In the genomic region with DNA sequence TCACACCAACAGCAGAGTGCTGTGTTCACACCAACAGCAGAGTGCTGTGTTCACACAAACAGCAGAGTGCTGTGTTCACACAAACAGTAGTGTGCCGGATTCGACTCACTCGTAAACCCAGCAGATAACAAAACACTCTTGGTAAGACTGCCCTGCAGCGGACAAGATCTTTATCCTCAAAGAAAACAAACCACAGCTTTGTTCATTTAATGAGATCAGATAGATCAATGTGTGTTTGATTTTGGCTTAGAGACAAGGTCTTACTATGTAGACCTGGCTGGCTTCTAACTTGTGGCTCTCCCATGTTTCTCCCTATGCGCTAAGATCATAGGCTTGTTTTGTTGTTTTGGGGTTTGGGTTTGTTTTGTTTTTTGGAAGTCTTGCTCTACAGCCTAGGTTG, we compare ENCODE assay signal across 23 mouse cellular contexts. TPM values are rescaled to one million over a fixed set of nuclear protein-coding genes. Genes with fewer than 3 reads are reported as not detected.
DNase-seq lines count a peak whose midpoint lies in the region; ATAC-seq and TF ChIP-seq lines count a peak whose summit lies in the region.
"Had no signal": no experiment of that assay in that cellular context is flagged by ENCODE, and none has a peak within 500 bp of the region (broad histone marks: within the 10 kb centered on the region; RNA-seq: fewer than 3 reads in every experiment).

No protein-coding gene starts in this region.

- H3K4me3 ChIP-seq in CH12.LX (replicated peaks in 1 of 3; ENCODE audit: low read depth in 2 of 3, low read length in 2 of 3, poor library complexity in 1 of 3) = no peak overlapping the region
- H3K4me3 ChIP-seq in forebrain, embryonic 13.5 days = no peak overlapping the region
- H3K4me3 ChIP-seq: forebrain, embryonic 15.5 days; heart, embryonic 12.5 days; heart, embryonic 15.5 days; hindbrain, embryonic 10.5 days; hindbrain, embryonic 13.5 days had no signal

- 91% methylated on average over 5 of the region's 5 CpGs for WGBS in forebrain, embryonic 13.5 days

- peak overlapping the region; percentile 17; the same call in 1 of the 2 replicates for H3K27ac ChIP-seq in CH12.LX (ENCODE audit: insufficient read depth, low read depth)
- H3K27ac ChIP-seq in forebrain, embryonic 13.5 days = no peak overlapping the region
- H3K27ac ChIP-seq: forebrain, embryonic 15.5 days; heart, embryonic 15.5 days; hindbrain, embryonic 10.5 days; hindbrain, embryonic 13.5 days had no signal

- H3K4me2 ChIP-seq in CH12.LX (ENCODE audit: insufficient read depth, low read depth, poor library complexity, severe bottlenecking) = no peak overlapping the region
- no peak overlapping the region for H3K4me2 ChIP-seq in forebrain, embryonic 13.5 days
- H3K4me2 ChIP-seq: forebrain, embryonic 15.5 days; heart, embryonic 12.5 days; heart, embryonic 15.5 days; hindbrain, embryonic 13.5 days had no signal

- no peak overlapping the region for H3K9ac ChIP-seq in CH12.LX (ENCODE audit: insufficient read depth, low read depth)
- no peak overlapping the region for H3K9ac ChIP-seq in forebrain, embryonic 13.5 days
- H3K9ac ChIP-seq: forebrain, embryonic 15.5 days; heart, embryonic 12.5 days; heart, embryonic 15.5 days; hindbrain, embryonic 13.5 days had no signal

- H3K9me3 ChIP-seq in CH12.LX (replicated peaks; ENCODE audit: low read length) = no peaks in the 10 kb centered on the region
- H3K9me3 ChIP-seq in forebrain, embryonic 13.5 days (replicated peaks) = no peaks in the 10 kb centered on the region
- H3K9me3 ChIP-seq: forebrain, embryonic 15.5 days; heart, embryonic 12.5 days; heart, embryonic 15.5 days; hindbrain, embryonic 10.5 days; hindbrain, embryonic 13.5 days had no signal

- H3K36me3 ChIP-seq in CH12.LX (replicated peaks in 1 of 2; ENCODE audit: control insufficient read depth in 1 of 2, insufficient read depth in 1 of 2, low read length in 1 of 2) = peaks cover 36 to 64% of the 10 kb centered on the region in 2 experiments
- H3K36me3 ChIP-seq in forebrain, embryonic 13.5 days (ENCODE audit: poor library complexity, severe bottlenecking) = peaks cover 22% of the 10 kb centered on the region

- TF ChIP-seq RAD21 in CH12.LX (IDR thresholded peaks at IDR 0.05; ENCODE audit: low read depth, low read length) = no peak

- DNase-seq in CD4-positive, CD25-positive, alpha-beta regulatory T cell, adult 2 months (ENCODE audit: low read depth, low spot score) = peak; percentile 23
- no peak for DNase-seq in CH12.LX (ENCODE audit: extremely low read depth)
- peak; percentile 54 for DNase-seq in induced T-regulatory cell, adult 2 months (ENCODE audit: low read depth)
- no peak for DNase-seq in frontal cortex, postnatal 14 days (ENCODE audit: low spot score in 2 of 2)
- no peak for DNase-seq in spleen, postnatal 36 days (ENCODE audit: low spot score in 2 of 2)
- DNase-seq: adrenal gland, postnatal 10 days; adrenal gland, postnatal 36 days; cerebellum, adult 18-20 months; cerebellum, adult 9-10 months; cerebellum, postnatal 14 days; gastrocnemius, postnatal 10 days; gastrocnemius, postnatal 36 days; heart, adult 11 months; heart, postnatal 10 days; heart, postnatal 36 days had no signal

- no peak for TF ChIP-seq EP300 in CH12.LX (IDR thresholded peaks at IDR 0.05; ENCODE audit: low read length)

- TF ChIP-seq CTCF in CH12.LX (conservative IDR thresholded peaks at IDR 0.05 in 1 of 2, IDR thresholded peaks at IDR 0.05 in 1 of 2; ENCODE audit: low read depth in 2 of 2, low read length in 2 of 2) = no peak

- TF ChIP-seq POLR2A in CH12.LX (IDR thresholded peaks at IDR 0.05; ENCODE audit: low read depth, low read length) = no peak

- dilution Hi-C loops in CH12.LX (cut with MboI; ENCODE audit: extremely low pct_ligation_motif_present, extremely low pct_unique_long_range_greater_than_20kb, low sequenced_read_pairs) = no loop called here

- no peaks in the 10 kb centered on the region for H3K79me2 ChIP-seq in CH12.LX (replicated peaks; ENCODE audit: control insufficient read depth, extremely low read depth, insufficient read depth, poor library complexity, severe bottlenecking)

- in situ Hi-C loops in CH12.LX (cut with MboI; ENCODE audit: low pct_ligation_motif_present, low pct_unique_long_range_greater_than_20kb, low sequenced_read_pairs) = no loop called here

- H3K4me1 ChIP-seq in CH12.LX (ENCODE audit: control insufficient read depth in 1 of 2, insufficient read depth in 2 of 2) = peaks cover 11 to 55% of the 10 kb centered on the region in 2 experiments
- H3K4me1 ChIP-seq in forebrain, embryonic 13.5 days = no peaks in the 10 kb centered on the region
- H3K4me1 ChIP-seq: forebrain, embryonic 15.5 days; heart, embryonic 12.5 days; heart, embryonic 15.5 days; hindbrain, embryonic 10.5 days; hindbrain, embryonic 13.5 days had no signal

- H3K27me3 ChIP-seq in CH12.LX (replicated peaks) = no peaks in the 10 kb centered on the region
- H3K27me3 ChIP-seq in forebrain, embryonic 13.5 days = no peaks in the 10 kb centered on the region
- H3K27me3 ChIP-seq: forebrain, embryonic 15.5 days; heart, embryonic 12.5 days; heart, embryonic 15.5 days; hindbrain, embryonic 13.5 days had no signal

- ATAC-seq in forebrain, embryonic 13.5 days = no peak
- ATAC-seq: forebrain, embryonic 15.5 days; hindbrain, embryonic 16.5 days; intestine, postnatal 0 days had no signal

TF ChIP-seq in CH12.LX, 34 proteins besides CTCF, POLR2A, EP300 and RAD21:
- no peak for TF ChIP-seq MYC (IDR thresholded peaks at IDR 0.05; ENCODE audit: low read depth, low read length)
- no peak for TF ChIP-seq MAZ (IDR thresholded peaks at IDR 0.05; ENCODE audit: low read depth, low read length)
- no peak for TF ChIP-seq GABPA (IDR thresholded peaks at IDR 0.05; ENCODE audit: insufficient replicate concordance, low read depth, low read length)
- no peak for TF ChIP-seq MAFK (IDR thresholded peaks at IDR 0.05; ENCODE audit: insufficient replicate concordance, low read length)
- TF ChIP-seq ETS1 (conservative IDR thresholded peaks at IDR 0.05; ENCODE audit: low read depth, low read length) = no peak
- no peak for TF ChIP-seq IRF4 (IDR thresholded peaks at IDR 0.05; ENCODE audit: low read depth, low read length)

RNA-seq across cellular contexts. Expression of gene Gne, which starts 37.9 kb away (rescaled TPM):
- 31.6 and 37.1 TPM in 2 replicates for total RNA-seq in CH12.LX (2012; rRNA removed)
- total RNA-seq in CH12.LX (2014; rRNA removed) = 23.6 and 35.3 TPM in 2 replicates
- polyA plus RNA-seq in CH12.LX (2012; ENCODE audit: insufficient read length, low read depth) = 34.4 and 35.5 TPM in 2 replicates
- 18.0 and 19.3 TPM in 2 replicates for polyA plus RNA-seq in forebrain, embryonic 13.5 days (2015; fragmentation: Nextera tagmentation; extraction: Ambion mirVana)

RNA-seq across cellular contexts. Expression of gene Clta, which starts 41.8 kb away (rescaled TPM):
- total RNA-seq in CH12.LX (2012; rRNA removed) = 301 and 349 TPM in 2 replicates
- total RNA-seq in CH12.LX (2014; rRNA removed) = 450 and 454 TPM in 2 replicates
- 454 and 493 TPM in 2 replicates for polyA plus RNA-seq in CH12.LX (2012; ENCODE audit: insufficient read length, low read depth)
- polyA plus RNA-seq in forebrain, embryonic 13.5 days (2015; fragmentation: Nextera tagmentation; extraction: Ambion mirVana) = 249 and 262 TPM in 2 replicates

Comparison
In these comparisons a context has a peak if more than half of its experiments do, and no peak if none do; other contexts are left out.
1. DNase-seq: peak in CD4-positive, CD25-positive, alpha-beta regulatory T cell, adult 2 months (single experiment) and induced T-regulatory cell, adult 2 months (single experiment); none in CH12.LX (single experiment), frontal cortex, postnatal 14 days (0 of 2) and spleen, postnatal 36 days (0 of 2).